ENCODE assay signal across 8 mouse cellular contexts in the genomic region with DNA sequence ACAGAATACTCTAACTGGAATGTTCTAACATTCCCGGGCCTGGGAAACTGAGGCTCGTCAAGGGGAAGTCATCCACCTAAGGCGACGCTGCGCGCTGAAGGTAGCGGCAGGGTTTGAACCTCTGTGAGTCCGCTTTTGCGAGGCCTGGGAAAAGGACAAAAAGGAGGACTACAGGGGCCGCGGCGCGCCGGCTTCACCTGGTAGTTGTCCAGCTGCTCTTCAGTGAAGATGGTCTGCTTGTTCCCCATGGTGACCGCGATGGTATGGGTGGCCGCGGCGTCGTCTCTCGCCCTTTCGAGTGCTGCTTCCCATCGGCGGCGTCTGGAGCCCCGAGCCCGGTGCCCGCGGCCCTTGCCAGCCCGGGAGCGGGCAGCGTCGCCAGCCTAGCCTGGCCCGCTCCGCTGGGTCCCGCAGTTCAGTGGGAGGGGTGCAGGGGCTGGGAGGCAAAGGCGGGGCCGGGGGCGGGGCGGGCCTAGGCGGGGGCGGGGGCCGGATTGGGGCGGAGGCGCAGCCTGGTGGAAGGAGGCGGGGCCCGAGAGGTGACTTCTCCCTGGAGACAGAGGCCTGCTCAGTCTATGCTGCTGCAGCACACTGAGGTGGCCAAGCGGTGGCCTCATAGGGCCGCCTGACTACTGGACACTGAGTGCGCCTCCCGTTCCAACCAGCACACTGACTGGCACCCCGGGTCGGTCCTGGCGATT. TPM values are rescaled to one million over a fixed set of nuclear protein-coding genes. Genes with fewer than 3 reads are reported as not detected.
DNase-seq lines count a peak whose midpoint lies in the region; ATAC-seq and TF ChIP-seq lines count a peak whose summit lies in the region.

A gene (minus strand): TSS at position 448 of the 701 bp plus-strand sequence.

- peak; percentile 3 to 11 for DNase-seq in CD8-positive naive resting alpha-beta T cell, adult 2 months (ENCODE audit: low read depth in 2 of 2, low spot score in 2 of 2)
- peak; percentile 63 for DNase-seq in c-Kit-positive CD71-positive TER-119-negative erythroid progenitor cells, embryonic 14.5 days (ENCODE audit: low read depth)
- peak; percentile 91 to 92 for DNase-seq in kidney, postnatal 36 days
- peak; percentile 91 for DNase-seq in stomach, postnatal 0 days (ENCODE audit: low spot score)

- peak; percentile 98 for ATAC-seq in forebrain, embryonic 12.5 days (ENCODE audit: low FRiP score)
- ATAC-seq in heart, embryonic 16.5 days (replicated peaks; ENCODE audit: extremely low read depth, insufficient read depth, low FRiP score) = peak; percentile 95
- peak; percentile 97 for ATAC-seq in liver, embryonic 15.5 days (ENCODE audit: insufficient read depth)
- ATAC-seq in neural tube, embryonic 12.5 days (ENCODE audit: low FRiP score, low read depth) = peak; percentile 98
- ATAC-seq in stomach, postnatal 0 days (ENCODE audit: low FRiP score, low TSS enrichment) = peak; percentile 94

- H3K4me1 ChIP-seq in forebrain, embryonic 12.5 days = peaks cover 9% of the 10 kb centered on the region; the same call in 1 of the 2 replicates
- H3K4me1 ChIP-seq in heart, embryonic 16.5 days (ENCODE audit: control insufficient read depth, insufficient read depth, low read length) = peaks cover 3% of the 10 kb centered on the region; the same call in 1 of the 2 replicates
- H3K4me1 ChIP-seq in liver, embryonic 15.5 days (replicated peaks) = peaks cover 17% of the 10 kb centered on the region
- no peaks in the 10 kb centered on the region for H3K4me1 ChIP-seq in neural tube, embryonic 12.5 days
- peaks cover 2% of the 10 kb centered on the region; the same call in 1 of the 2 replicates for H3K4me1 ChIP-seq in stomach, postnatal 0 days (replicated peaks; ENCODE audit: control insufficient read depth, insufficient read depth)

- peak within 1 kb of the TSS; percentile 66 for H3K9ac ChIP-seq in forebrain, embryonic 12.5 days
- H3K9ac ChIP-seq in heart, embryonic 16.5 days (ENCODE audit: low read length) = peak within 1 kb of the TSS; percentile 71
- H3K9ac ChIP-seq in liver, embryonic 15.5 days = peak within 1 kb of the TSS; percentile 42; the same call in 1 of the 2 replicates
- H3K9ac ChIP-seq in neural tube, embryonic 12.5 days = peak within 1 kb of the TSS; percentile 59
- peak within 1 kb of the TSS; percentile 41 for H3K9ac ChIP-seq in stomach, postnatal 0 days (ENCODE audit: low read length)

- peaks cover 11% of the 10 kb centered on the region for H3K27me3 ChIP-seq in forebrain, embryonic 12.5 days
- H3K27me3 ChIP-seq in heart, embryonic 16.5 days (ENCODE audit: control insufficient read depth, insufficient read depth, low read length) = peaks cover 9% of the 10 kb centered on the region; the same call in 1 of the 2 replicates
- H3K27me3 ChIP-seq in liver, embryonic 15.5 days = peaks cover 16% of the 10 kb centered on the region
- no peaks in the 10 kb centered on the region for H3K27me3 ChIP-seq in neural tube, embryonic 12.5 days (replicated peaks)
- no peaks in the 10 kb centered on the region for H3K27me3 ChIP-seq in stomach, postnatal 0 days (ENCODE audit: control insufficient read depth, insufficient read depth, low read length)

- H3K27ac ChIP-seq in forebrain, embryonic 12.5 days = no peak within 1 kb of the TSS
- H3K27ac ChIP-seq in heart, embryonic 16.5 days (ENCODE audit: low read length) = no peak within 1 kb of the TSS
- H3K27ac ChIP-seq in liver, embryonic 15.5 days (replicated peaks) = no peak within 1 kb of the TSS
- H3K27ac ChIP-seq in neural tube, embryonic 12.5 days = no peak within 1 kb of the TSS
- H3K27ac ChIP-seq in stomach, postnatal 0 days (replicated peaks) = no peak within 1 kb of the TSS

- H3K4me2 ChIP-seq in forebrain, embryonic 12.5 days = peak within 1 kb of the TSS; percentile 79
- peak within 1 kb of the TSS; percentile 95 for H3K4me2 ChIP-seq in heart, embryonic 16.5 days (ENCODE audit: low read depth, low read length)
- H3K4me2 ChIP-seq in liver, embryonic 15.5 days = peak within 1 kb of the TSS; percentile 94
- peak within 1 kb of the TSS; percentile 74 for H3K4me2 ChIP-seq in neural tube, embryonic 12.5 days (replicated peaks)
- peak within 1 kb of the TSS; percentile 88 for H3K4me2 ChIP-seq in stomach, postnatal 0 days (replicated peaks; ENCODE audit: low read depth)

- TF ChIP-seq CTCF in stomach, postnatal 0 days (IDR thresholded peaks at IDR 0.05; ENCODE audit: low read depth) = peak; percentile 60

- no peaks in the 10 kb centered on the region for H3K9me3 ChIP-seq in forebrain, embryonic 12.5 days
- no peaks in the 10 kb centered on the region for H3K9me3 ChIP-seq in heart, embryonic 16.5 days (replicated peaks; ENCODE audit: control insufficient read depth, low read length)
- H3K9me3 ChIP-seq in liver, embryonic 15.5 days (replicated peaks) = no peaks in the 10 kb centered on the region
- no peaks in the 10 kb centered on the region for H3K9me3 ChIP-seq in neural tube, embryonic 12.5 days
- no peaks in the 10 kb centered on the region for H3K9me3 ChIP-seq in stomach, postnatal 0 days (ENCODE audit: control insufficient read depth, low read length)

- H3K36me3 ChIP-seq in forebrain, embryonic 12.5 days (replicated peaks) = no peaks in the 10 kb centered on the region
- no peaks in the 10 kb centered on the region for H3K36me3 ChIP-seq in heart, embryonic 16.5 days (ENCODE audit: control insufficient read depth, insufficient read depth)
- no peaks in the 10 kb centered on the region for H3K36me3 ChIP-seq in liver, embryonic 15.5 days (replicated peaks)
- H3K36me3 ChIP-seq in neural tube, embryonic 12.5 days = no peaks in the 10 kb centered on the region
- H3K36me3 ChIP-seq in stomach, postnatal 0 days (ENCODE audit: control insufficient read depth, insufficient read depth, low read length) = no peaks in the 10 kb centered on the region

- whole genome bisulfite sequencing in forebrain, embryonic 12.5 days = 1% methylated on average over 49 of the region's 54 CpGs
- WGBS in heart, embryonic 16.5 days = 1% methylated on average over 48 of the region's 54 CpGs
- 3% methylated on average over 54 of the region's 54 CpGs for WGBS in liver, embryonic 15.5 days (ENCODE audit: insufficient replicate concordance)
- WGBS in neural tube, embryonic 12.5 days = 2% methylated on average over 54 of the region's 54 CpGs
- WGBS in stomach, postnatal 0 days = 2% methylated on average over 49 of the region's 54 CpGs

- no peak for TF ChIP-seq EP300 in stomach, postnatal 0 days (optimal IDR thresholded peaks at IDR 0.05)

- H3K4me3 ChIP-seq in forebrain, embryonic 12.5 days (replicated peaks) = peak within 1 kb of the TSS; percentile 54
- peak within 1 kb of the TSS; percentile 66 for H3K4me3 ChIP-seq in heart, embryonic 16.5 days (ENCODE audit: low read length)
- peak within 1 kb of the TSS; percentile 61 for H3K4me3 ChIP-seq in liver, embryonic 15.5 days (replicated peaks)
- H3K4me3 ChIP-seq in neural tube, embryonic 12.5 days = peak within 1 kb of the TSS; percentile 52
- peak within 1 kb of the TSS; percentile 52 for H3K4me3 ChIP-seq in stomach, postnatal 0 days (ENCODE audit: low read depth, low read length)

RNA-seq across cellular contexts. Expression of the gene that starts here (rescaled TPM):
- 19.1 and 20.2 TPM in 2 replicates for polyA plus RNA-seq in forebrain, embryonic 12.5 days (2016; fragmentation: Nextera tagmentation; extraction: Ambion mirVana)
- polyA plus RNA-seq in heart, embryonic 16.5 days (2015; fragmentation: Nextera tagmentation; extraction: Ambion mirVana) = 4.8 and 5.1 TPM in 2 replicates
- 1.5 and 1.6 TPM in 2 replicates for polyA plus RNA-seq in liver, embryonic 15.5 days (2015; fragmentation: Nextera tagmentation; extraction: Ambion mirVana)
- polyA plus RNA-seq in neural tube, embryonic 12.5 days (2016; fragmentation: Nextera tagmentation; extraction: Ambion mirVana) = 28.3 and 28.4 TPM in 2 replicates
- 6.1 and 7.5 TPM in 2 replicates for polyA plus RNA-seq in stomach, postnatal 0 days (2015; fragmentation: Nextera tagmentation; extraction: Ambion mirVana)

Comparison
In these comparisons a context has a peak if more than half of its experiments do, and no peak if none do; other contexts are left out.
1. DNase-seq: peak in every context shown above with its lines; median percentile 92 in kidney, postnatal 36 days; 91 in stomach, postnatal 0 days; 63 in c-Kit-positive CD71-positive TER-119-negative erythroid progenitor cells, embryonic 14.5 days; 7 in CD8-positive naive resting alpha-beta T cell, adult 2 months.